Mouse (Mus musculus): ENCODE results near the gene Dcpp1.

DNA sequence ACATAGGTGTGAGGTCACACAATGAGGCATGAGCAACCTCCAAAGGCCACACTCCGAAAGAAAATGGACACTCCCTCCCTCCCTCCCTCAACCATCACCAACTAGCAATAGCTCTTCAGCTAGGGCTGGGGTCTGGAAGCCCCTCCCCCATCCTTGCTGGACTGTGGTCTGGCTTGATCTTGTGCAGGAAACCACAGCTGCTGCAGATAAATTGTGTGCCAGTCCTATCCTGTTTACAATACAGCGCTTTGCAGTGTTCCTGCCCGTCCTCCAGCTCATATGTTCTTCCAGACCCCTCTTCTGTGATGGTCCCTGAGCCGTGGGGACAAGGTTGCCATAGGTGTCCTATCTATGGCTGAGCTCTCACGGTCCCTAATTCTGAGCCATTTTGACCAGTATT is 50.5 kb downstream of the Dcpp1 start:
- TF ChIP-seq CTCF (conservative IDR thresholded peaks at IDR 0.05; ENCODE audit: insufficient read depth, insufficient read length, low read depth, low read length) (no peak), POLR2A (IDR thresholded peaks at IDR 0.05; ENCODE audit: low read depth, low read length) (no peak)

All from kidney, adult 2 months (tissue).